Mouse (Mus musculus) liver, embryonic 14.5 days (tissue): ENCODE data around the gene Sall1.

ENCODE experiments used
- CTCF ChIP-seq: IDR thresholded peaks from 2 replicates; pipeline ENCODE4 v1.5.1; 2016; ENCODE audit warnings: antibody characterized with exemption, low read depth, control low read depth
- EP300 ChIP-seq: IDR thresholded peaks from 2 replicates; pipeline ENCODE4 v1.6.1; 2016; ENCODE audit warnings: antibody characterized with exemption, low read depth

GRCm38 (mm10) chr8:89067499-89067898, 23.5 kb upstream of the Sall1 start:
- TF ChIP-seq EP300 (no peak), CTCF (no peak)
